Mouse (Mus musculus) embryonic facial prominence, embryonic 14.5 days (tissue): ENCODE data around the gene Oat. TPM values are rescaled to one million over a fixed set of nuclear protein-coding genes. Genes with fewer than 3 reads are reported as not detected.

Experiments
- ATAC-seq: fragments of 200-750 bp; cut with Nextera tagmentation; 2 replicates; pipeline ENCODE4 v1.8.0; 2017; ENCODE audit warnings: low read depth, moderate number of reproducible peaks, moderate TSS enrichment
- DNase-seq: peaks from one replicate; pipeline ENCODE4 v3.0.0-alpha.2; 2015; ENCODE audit warnings: low spot score
- H3K27ac ChIP-seq: fragments of 300-500 bp; sonication (generic); replicated peaks from 2 replicates; pipeline ENCODE4 v1.5.1; 2014; ENCODE audit warnings: low read depth, mild to moderate bottlenecking, low read length, moderate library complexity
- H3K27me3 ChIP-seq: fragments of 300-500 bp; sonication (generic); replicated peaks from 2 replicates; pipeline ENCODE4 v1.6.1; 2014; ENCODE audit warnings: low read length; ENCODE audit not compliant: control insufficient read depth, insufficient read depth
- H3K36me3 ChIP-seq: fragments of 300-500 bp; sonication (generic); 2 replicates; pipeline ENCODE4 v1.6.1; 2014; ENCODE audit warnings: low read length, mixed read lengths; ENCODE audit not compliant: control insufficient read depth, insufficient read depth
- H3K4me1 ChIP-seq: fragments of 300-500 bp; sonication (generic); 2 replicates; pipeline ENCODE4 v1.6.1; 2014; ENCODE audit warnings: antibody characterized with exemption, low read length; ENCODE audit not compliant: control insufficient read depth, insufficient read depth
- H3K4me2 ChIP-seq: fragments of 300-500 bp; sonication (generic); 2 replicates; pipeline ENCODE4 v1.6.1; 2014; ENCODE audit warnings: low read depth, mild to moderate bottlenecking, low read length, moderate library complexity, mixed read lengths
- H3K4me3 ChIP-seq: fragments of 300-500 bp; sonication (generic); 2 replicates; pipeline ENCODE4 v1.5.1; 2014; ENCODE audit warnings: low read depth, mild to moderate bottlenecking, low read length
- H3K9ac ChIP-seq: fragments of 300-500 bp; sonication (generic); 2 replicates; pipeline ENCODE4 v1.6.1; 2014; ENCODE audit warnings: low read depth, mild to moderate bottlenecking, low read length, moderate library complexity, mixed read lengths
- H3K9me3 ChIP-seq: fragments of 300-500 bp; sonication (generic); 2 replicates; pipeline ENCODE4 v1.6.1; 2016; ENCODE audit warnings: low read length; ENCODE audit not compliant: control insufficient read depth
- WGBS: fragments of 180-500 bp; shearing (Covaris S2); extraction: QIAGEN DNeasy Blood & Tissue Kit; methylation state at CpG from one replicate; pipeline ENCODE4 v1.1.7; 2014; 5-methylcytosine and 5-hydroxymethylcytosine counted together
- polyA plus RNA-seq: library from polyadenylated mRNA; unstranded; fragments of >200 nt; fragmentation: Nextera tagmentation; extraction: Ambion mirVana; gene quantifications from 2 replicates; pipeline ENCODE4 v1.2.1, GENCODE M21; 2014

Oat gene
- polyA plus RNA-seq, 1 experiment from 2014 or later = 268 TPM

GRCm38 (mm10) chr7:132547126-132547525, 29.1 kb downstream of the Oat start:
- H3K9ac ChIP-seq = no peak overlapping the region
- no peaks in the 10 kb centered on the region for H3K4me1 ChIP-seq
- no peak overlapping the region for H3K27ac ChIP-seq
- H3K4me2 ChIP-seq = no peak overlapping the region
- no peaks in the 10 kb centered on the region for H3K27me3 ChIP-seq
- no peaks in the 10 kb centered on the region for H3K36me3 ChIP-seq
- no peak for ATAC-seq
- no peaks in the 10 kb centered on the region for H3K9me3 ChIP-seq
- WGBS = 56% methylated on average over 3 of the region's 3 CpGs
- no peak for DNase-seq
- H3K4me3 ChIP-seq = no peak overlapping the region

GRCm38 (mm10) chr7:132542427-132542826, 33.8 kb downstream of the Oat start:
- Histone ChIP-seq H3K4me2 (no peak overlapping the region), H3K4me3 (no peak overlapping the region), H3K9me3 (no peaks in the 10 kb centered on the region), H3K36me3 (no peaks in the 10 kb centered on the region), H3K27ac (no peak overlapping the region), H3K4me1 (no peaks in the 10 kb centered on the region), H3K9ac (no peak overlapping the region), H3K27me3 (no peaks in the 10 kb centered on the region; the same call in 1 of the 2 replicates)
- DNase-seq (no peak), ATAC-seq (no peak)
- WGBS = 75% methylated on average over 4 of the region's 4 CpGs

- DNase-seq (no peak), ATAC-seq (no peak)
- H3K4me2 ChIP-seq = no peak overlapping the region
- no peak overlapping the region for H3K27ac ChIP-seq
- no peaks in the 10 kb centered on the region for H3K4me1 ChIP-seq
- WGBS = 53% methylated on average over 3 of the region's 3 CpGs
- no peak overlapping the region for H3K4me3 ChIP-seq
- no peaks in the 10 kb centered on the region; the same call in 1 of the 2 replicates for H3K27me3 ChIP-seq
- H3K36me3 ChIP-seq = no peaks in the 10 kb centered on the region
- no peaks in the 10 kb centered on the region for H3K9me3 ChIP-seq
- no peak overlapping the region for H3K9ac ChIP-seq
Measured at GRCm38 (mm10) chr7:132541566-132541965, 34.6 kb downstream of the Oat start.

GRCm38 (mm10) chr7:132540597-132540996, 35.6 kb downstream of the Oat start:
- Histone ChIP-seq H3K4me2 (no peak overlapping the region), H3K9ac (no peak overlapping the region), H3K36me3 (no peaks in the 10 kb centered on the region), H3K4me3 (no peak overlapping the region), H3K27ac (no peak overlapping the region), H3K4me1 (no peaks in the 10 kb centered on the region), H3K27me3 (no peaks in the 10 kb centered on the region; the same call in 1 of the 2 replicates), H3K9me3 (no peaks in the 10 kb centered on the region)
- WGBS = 74% methylated on average over 4 of the region's 4 CpGs
- DNase-seq (no peak), ATAC-seq (no peak)

- H3K36me3 ChIP-seq = no peaks in the 10 kb centered on the region
- H3K9me3 ChIP-seq = no peaks in the 10 kb centered on the region
- no peaks in the 10 kb centered on the region for H3K4me1 ChIP-seq
- H3K27ac ChIP-seq = no peak overlapping the region
- WGBS = 53% methylated on average over 3 of the region's 3 CpGs
- H3K4me2 ChIP-seq = no peak overlapping the region
- no peaks in the 10 kb centered on the region for H3K27me3 ChIP-seq
- no peak for DNase-seq
- H3K4me3 ChIP-seq = no peak overlapping the region
- ATAC-seq = no peak
- no peak overlapping the region for H3K9ac ChIP-seq
Measured at GRCm38 (mm10) chr7:132529206-132529605, 47.0 kb downstream of the Oat start.

- ATAC-seq (no peak), DNase-seq (no peak)
- H3K4me1 ChIP-seq = no peaks in the 10 kb centered on the region
- H3K36me3 ChIP-seq = no peaks in the 10 kb centered on the region
- no peak overlapping the region for H3K9ac ChIP-seq
- no peak overlapping the region for H3K4me3 ChIP-seq
- no peak overlapping the region for H3K4me2 ChIP-seq
- H3K27ac ChIP-seq = no peak overlapping the region
- no peaks in the 10 kb centered on the region for H3K9me3 ChIP-seq
- 51% methylated on average over 7 of the region's 7 CpGs for WGBS
- H3K27me3 ChIP-seq = no peaks in the 10 kb centered on the region
Measured at GRCm38 (mm10) chr7:132513419-132513982, 62.7 kb downstream of the Oat start.

- Histone ChIP-seq H3K36me3 (no peaks in the 10 kb centered on the region), H3K27ac (no peak overlapping the region), H3K9me3 (no peaks in the 10 kb centered on the region), H3K4me1 (no peaks in the 10 kb centered on the region), H3K4me2 (no peak overlapping the region), H3K27me3 (no peaks in the 10 kb centered on the region), H3K9ac (no peak overlapping the region), H3K4me3 (no peak overlapping the region)
- DNase-seq (no peak), ATAC-seq (no peak)
- WGBS = 45% methylated on average over 2 of the region's 2 CpGs
Measured at GRCm38 (mm10) chr7:132509110-132509509, 67.1 kb downstream of the Oat start.

Other genes with a start within 250 kb of the Oat start
- gene Nkx1-2, start 23.2 kb upstream of the Oat start, polyA plus RNA-seq = not detected in 2 replicates
- 14.3 and 20.7 TPM in 2 replicates for gene Lhpp, start 34.2 kb upstream of the Oat start, polyA plus RNA-seq
- gene Fam53b, start 237.5 kb upstream of the Oat start, polyA plus RNA-seq = 16.5 and 21.0 TPM in 2 replicates